Mouse (Mus musculus): Measurements from ENCODE around the gene Espn. TPM values are rescaled to one million over a fixed set of nuclear protein-coding genes. Genes with fewer than 3 reads are reported as not detected.

The Espn gene
- polyA plus RNA-seq, 1 experiment from 2014 or later = 1.3 TPM

GRCm38 (mm10) chr4:152110689-152111088, 41.5 kb downstream of the Espn start:
- DNase-seq (ENCODE audit: low read depth, low spot score) (no peak), ATAC-seq (no peak)
- no peaks in the 10 kb centered on the region for H3K27me3 ChIP-seq
- no peak for TF ChIP-seq CTCF (IDR thresholded peaks at IDR 0.05)
- POLR2A ChIA-PET = no interaction called here
- in situ Hi-C loops (cut with MboI; ENCODE audit: low pct_unique_long_range_greater_than_20kb) = no loop called here
- CTCF ChIA-PET = interaction anchor here (1.2 kb wide), 1 partner anchor 48 kb away, joined by 3 read pairs; no protein-coding TSS in a partner anchor

DNA sequence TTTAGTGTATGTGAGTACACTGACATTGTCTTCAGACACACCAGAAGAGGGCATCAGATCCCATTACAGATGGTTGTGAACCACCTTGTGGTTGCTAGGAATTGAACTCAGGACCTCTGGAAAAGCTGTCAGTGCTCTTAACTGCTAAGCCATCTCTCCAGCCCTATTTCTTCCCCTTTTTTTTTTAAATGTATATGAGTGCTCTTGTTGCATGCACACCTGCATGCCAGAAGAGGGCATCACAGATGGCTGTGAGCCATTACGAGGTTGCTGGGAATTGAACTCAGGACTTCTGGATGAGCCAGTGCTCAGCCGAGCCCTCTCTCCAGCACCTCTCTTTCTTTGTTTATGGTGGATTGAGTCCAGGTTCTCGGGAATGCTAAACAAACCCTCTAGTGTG, 42.7 kb downstream of the Espn start:
- ChIA-PET POLR2A (interaction anchor here (0.7 kb wide), 1 partner anchor 890 kb away, joined by 4 read pairs; no protein-coding TSS in a partner anchor), CTCF (no interaction called here)
- no peaks in the 10 kb centered on the region for H3K27me3 ChIP-seq
- DNase-seq (ENCODE audit: low read depth, low spot score) (no peak), ATAC-seq (no peak)
- no peak for TF ChIP-seq CTCF (IDR thresholded peaks at IDR 0.05)
- in situ Hi-C loops (cut with MboI; ENCODE audit: low pct_unique_long_range_greater_than_20kb) = no loop called here

- in situ Hi-C loops (cut with MboI; ENCODE audit: low pct_unique_long_range_greater_than_20kb) = no loop called here
These were observed 43.5 kb downstream of the Espn start for GRCm38 (mm10) chr4:152108673-152109072.

GRCm38 (mm10) chr4:152107971-152108509, 44.1 kb downstream of the Espn start:
- ChIA-PET CTCF (no interaction called here), POLR2A (interaction anchor here (0.7 kb wide), 1 partner anchor 845 kb away, joined by 3 read pairs; no protein-coding TSS in a partner anchor)
- in situ Hi-C loops (cut with MboI; ENCODE audit: low pct_unique_long_range_greater_than_20kb) = no loop called here
- ATAC-seq (no peak), DNase-seq (ENCODE audit: low read depth, low spot score) (no peak)
- TF ChIP-seq CTCF (IDR thresholded peaks at IDR 0.05) = no peak
- H3K27me3 ChIP-seq = no peaks in the 10 kb centered on the region

More at GRCm38 (mm10) chr4:152108673-152109072, 43.5 kb downstream of the Espn start:
- no peaks in the 10 kb centered on the region for H3K27me3 ChIP-seq
- no peak for TF ChIP-seq CTCF (IDR thresholded peaks at IDR 0.05)
- POLR2A ChIA-PET = interaction anchor here (0.7 kb wide), 1 partner anchor 845 kb away, joined by 3 read pairs; no protein-coding TSS in a partner anchor
- DNase-seq (ENCODE audit: low read depth, low spot score) (no peak), ATAC-seq (no peak)
- CTCF ChIA-PET = no interaction called here

DNA sequence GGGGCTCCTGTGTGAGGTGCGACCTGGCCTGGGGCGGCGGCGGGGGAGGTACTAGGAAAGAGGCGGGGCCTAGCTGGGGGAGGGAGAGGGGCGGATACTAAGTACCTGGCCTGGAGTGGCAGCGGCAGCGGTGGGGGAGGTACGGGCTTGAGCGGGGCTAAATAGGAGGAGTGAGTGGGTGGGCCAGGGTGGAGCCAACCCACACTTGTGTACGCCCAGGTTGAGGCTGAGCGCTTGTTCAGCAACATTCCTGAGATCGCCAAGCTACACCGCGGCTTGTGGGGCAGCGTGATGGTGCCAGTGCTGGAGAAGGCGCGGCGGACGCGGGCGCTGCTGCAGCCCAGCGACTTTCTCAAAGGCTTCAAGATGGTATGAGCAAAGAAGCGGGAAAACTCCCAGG, 44.7 kb downstream of the Espn start:
- POLR2A ChIA-PET = no interaction called here
- no peaks in the 10 kb centered on the region for H3K27me3 ChIP-seq
- ATAC-seq (no peak), DNase-seq (ENCODE audit: low read depth, low spot score) (no peak)
- CTCF ChIA-PET = no interaction called here
- in situ Hi-C loops (cut with MboI; ENCODE audit: low pct_unique_long_range_greater_than_20kb) = no loop called here
- TF ChIP-seq CTCF (IDR thresholded peaks at IDR 0.05) = no peak

- no peaks in the 10 kb centered on the region for H3K27me3 ChIP-seq
- DNase-seq (ENCODE audit: low read depth, low spot score) (no peak), ATAC-seq (no peak)
- POLR2A ChIA-PET = no interaction called here
- no peak for TF ChIP-seq CTCF (IDR thresholded peaks at IDR 0.05)
- in situ Hi-C loops (cut with MboI; ENCODE audit: low pct_unique_long_range_greater_than_20kb) = no loop called here
- CTCF ChIA-PET = no interaction called here
These were observed 45.4 kb downstream of the Espn start for GRCm38 (mm10) chr4:152106746-152107145.

- no peaks in the 10 kb centered on the region for H3K27me3 ChIP-seq
- CTCF ChIA-PET = interaction anchor here (0.6 to 1.3 kb wide), 6 partner anchors 9 to 90 kb away, joined by 3 to 4 read pairs (median 3); partner anchors contain the start of gene Zbtb48
- DNase-seq (ENCODE audit: low read depth, low spot score) (no peak), ATAC-seq (peak; percentile 39)
- in situ Hi-C loops (cut with MboI; ENCODE audit: low pct_unique_long_range_greater_than_20kb) = no loop called here
- POLR2A ChIA-PET = interaction anchor here (0.6 kb wide), 1 partner anchor 9 kb away, joined by 3 read pairs; no protein-coding TSS in a partner anchor
- TF ChIP-seq CTCF (IDR thresholded peaks at IDR 0.05) = no peak
These were observed 49.1 kb downstream of the Espn start for GRCm38 (mm10) chr4:152103025-152103424.

- ATAC-seq = no peak
- ChIA-PET CTCF (interaction anchor here (1.3 to 1.6 kb wide), 2 partner anchors 65 to 82 kb away, joined by 3 to 7 read pairs; no protein-coding TSS in a partner anchor), POLR2A (no interaction called here)
- no peak for DNase-seq (ENCODE audit: low read depth, low spot score)
- H3K27me3 ChIP-seq = no peaks in the 10 kb centered on the region
- in situ Hi-C loops (cut with MboI; ENCODE audit: low pct_unique_long_range_greater_than_20kb) = no loop called here
- TF ChIP-seq CTCF (IDR thresholded peaks at IDR 0.05) = no peak
These were observed 50.2 kb downstream of the Espn start for GRCm38 (mm10) chr4:152101921-152102320.

DNA sequence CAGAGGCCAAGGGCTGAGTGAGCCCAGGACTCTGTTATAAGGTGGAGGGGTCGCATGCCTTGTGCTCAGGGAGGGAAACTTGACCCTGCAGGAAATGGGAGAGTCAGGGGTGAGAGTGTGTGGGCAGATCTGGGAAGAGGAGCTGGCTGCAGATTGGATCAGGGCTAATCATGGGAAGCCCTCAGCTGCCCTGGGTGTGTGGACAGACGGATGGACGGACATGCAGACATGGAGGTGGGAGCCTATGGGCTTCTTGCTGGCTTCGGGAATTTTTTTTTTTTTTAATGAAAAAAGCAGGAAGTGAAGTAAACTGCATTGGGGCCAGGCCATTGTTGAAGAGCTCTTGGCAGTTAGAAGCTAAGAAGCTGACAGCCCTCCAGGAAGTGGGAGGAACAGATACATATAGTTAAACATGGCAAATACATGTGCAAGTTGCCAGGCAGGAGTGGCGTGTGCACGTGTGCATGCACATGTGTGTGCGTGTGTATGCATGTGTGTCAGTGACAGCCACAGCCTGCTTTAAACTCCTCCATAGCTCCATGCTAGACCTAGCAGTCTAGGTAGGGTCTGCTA, 51.0 kb downstream of the Espn start:
- in situ Hi-C loops (cut with MboI; ENCODE audit: low pct_unique_long_range_greater_than_20kb) = no loop called here
- CTCF ChIA-PET = interaction anchor here (1.3 to 1.6 kb wide), 2 partner anchors 64 to 81 kb away, joined by 3 to 7 read pairs; no protein-coding TSS in a partner anchor
- no peak for ATAC-seq
- no peak for TF ChIP-seq CTCF (IDR thresholded peaks at IDR 0.05)
- H3K27me3 ChIP-seq = no peaks in the 10 kb centered on the region
- no peak for DNase-seq (ENCODE audit: low read depth, low spot score)
- POLR2A ChIA-PET = no interaction called here

- TF ChIP-seq CTCF (IDR thresholded peaks at IDR 0.05) = no peak
- H3K27me3 ChIP-seq = no peaks in the 10 kb centered on the region
- in situ Hi-C loops (cut with MboI; ENCODE audit: low pct_unique_long_range_greater_than_20kb) = no loop called here
- ATAC-seq = no peak
- ChIA-PET CTCF (interaction anchor here (1.3 kb wide), 1 partner anchor 80 kb away, joined by 3 read pairs; no protein-coding TSS in a partner anchor), POLR2A (no interaction called here)
- DNase-seq (ENCODE audit: low read depth, low spot score) = no peak
These were observed 51.6 kb downstream of the Espn start for GRCm38 (mm10) chr4:152100541-152100940.

Measured in Patski (cell line).